Mouse (Mus musculus): Measurements from ENCODE around the gene Cfap69. TPM values are rescaled to one million over a fixed set of nuclear protein-coding genes. Genes with fewer than 3 reads are reported as not detected.

The Cfap69 gene
- polyA plus RNA-seq (2012; rRNA removed) = 0.27 and 0.81 TPM in 2 replicates

GRCm38 (mm10) chr5:5663655-5664370 is at the start of gene Cfap69:
Gene Cfap69, minus strand, starts transcription at chr5:5664239.
- H3K27ac ChIP-seq (ENCODE audit: insufficient read depth, low read depth, low read length) = no peak within 1 kb of the TSS
- H3K4me1 ChIP-seq (ENCODE audit: control insufficient read depth, insufficient read depth, insufficient read length, low read length) = peaks cover 7% of the 10 kb centered on the region
- no peaks in the 10 kb centered on the region for H3K36me3 ChIP-seq (ENCODE audit: control insufficient read depth, insufficient read depth, low read length)
- peak within 1 kb of the TSS; percentile 91 for H3K4me3 ChIP-seq (ENCODE audit: low read depth, low read length)
- TF ChIP-seq POLR2A (IDR thresholded peaks at IDR 0.05; ENCODE audit: low read depth, low read length) (no peak), CTCF (IDR thresholded peaks at IDR 0.05; ENCODE audit: extremely low read depth, insufficient read length, insufficient replicate concordance, low read depth, low read length) (no peak)
- 2% methylated on average over 48 of the region's 48 CpGs for WGBS
- H3K27me3 ChIP-seq (ENCODE audit: control insufficient read depth, insufficient read depth, low read length) = peaks cover 5% of the 10 kb centered on the region; the same call in 1 of the 2 replicates

DNA sequence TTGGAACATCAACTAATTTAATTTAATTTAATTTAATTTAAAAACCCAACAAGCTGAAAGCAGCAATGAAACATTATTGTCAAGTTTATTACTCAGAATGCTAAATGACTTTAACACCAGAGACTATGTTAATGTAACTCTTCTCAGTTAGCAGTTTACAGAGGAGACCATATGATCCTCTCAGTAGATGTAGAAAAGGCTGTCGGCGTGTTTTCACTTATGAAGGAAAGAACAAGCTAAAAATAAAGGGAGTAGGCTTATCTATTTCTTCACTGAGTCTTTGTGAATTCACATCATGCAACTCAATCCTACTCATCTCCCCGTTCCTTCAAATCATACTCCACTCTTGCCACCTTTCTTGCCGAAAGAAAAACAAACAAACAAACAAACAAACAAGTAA is 47.0 kb upstream of the Cfap69 start:
- Histone ChIP-seq H3K27ac (ENCODE audit: insufficient read depth, low read depth, low read length) (no peak overlapping the region), H3K27me3 (ENCODE audit: control insufficient read depth, insufficient read depth, low read length) (no peaks in the 10 kb centered on the region), H3K4me1 (ENCODE audit: control insufficient read depth, insufficient read depth, insufficient read length, low read length) (no peaks in the 10 kb centered on the region; the same call in 1 of the 2 replicates), H3K4me3 (ENCODE audit: low read depth, low read length) (no peak overlapping the region), H3K36me3 (ENCODE audit: control insufficient read depth, insufficient read depth, low read length) (no peaks in the 10 kb centered on the region)
- TF ChIP-seq POLR2A (IDR thresholded peaks at IDR 0.05; ENCODE audit: low read depth, low read length) (no peak), CTCF (IDR thresholded peaks at IDR 0.05; ENCODE audit: extremely low read depth, insufficient read length, insufficient replicate concordance, low read depth, low read length) (no peak)
- WGBS = 74% methylated on average over 4 of the region's 4 CpGs

DNA sequence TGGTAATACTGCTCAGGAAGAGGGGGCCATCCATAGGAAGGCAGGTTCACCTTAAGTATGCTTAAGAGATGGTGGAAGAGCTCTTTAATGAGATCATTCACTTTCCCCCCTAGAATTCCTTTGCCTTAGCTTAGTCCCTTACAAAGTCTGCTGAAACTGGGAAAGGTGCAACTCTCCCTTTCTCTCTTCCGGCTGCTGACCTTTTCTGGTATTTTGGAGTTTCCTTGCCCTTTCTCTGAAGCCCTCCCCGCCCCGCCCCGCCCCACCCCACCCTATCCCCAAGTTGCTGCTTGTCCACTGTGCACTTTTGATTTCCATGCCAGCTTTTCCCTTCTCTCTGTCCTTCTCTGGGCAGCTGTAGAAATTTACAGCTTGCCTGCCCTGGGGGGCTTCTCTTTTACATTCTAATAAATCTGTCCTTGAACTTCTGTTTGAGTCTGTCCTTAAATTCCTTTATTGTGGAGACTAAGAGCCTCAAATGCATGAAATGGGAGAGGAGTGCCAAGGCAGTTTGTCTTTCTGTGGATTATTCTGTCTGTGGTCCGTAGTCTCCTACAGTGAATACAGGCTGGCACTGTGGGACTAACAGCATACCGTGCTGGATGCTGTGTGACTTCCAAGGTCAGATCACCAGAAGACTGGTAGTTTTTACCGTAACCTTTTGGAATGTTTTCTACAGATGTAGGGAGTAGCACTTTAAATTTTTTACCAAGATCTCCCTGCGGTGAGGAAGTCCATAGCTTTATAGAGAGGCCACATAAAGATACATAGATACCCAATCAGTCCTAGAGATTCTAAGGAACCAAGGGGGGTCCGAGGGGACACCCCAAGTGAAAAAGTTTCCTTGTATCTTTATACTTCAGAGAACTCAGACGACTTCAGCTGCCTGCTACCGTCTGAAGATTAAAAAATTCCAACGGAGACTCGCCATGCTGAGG is 43.6 kb upstream of the Cfap69 start:
- H3K36me3 ChIP-seq (ENCODE audit: control insufficient read depth, insufficient read depth, low read length) = no peaks in the 10 kb centered on the region
- H3K27ac ChIP-seq (ENCODE audit: insufficient read depth, low read depth, low read length) = no peak overlapping the region
- H3K4me3 ChIP-seq (ENCODE audit: low read depth, low read length) = no peak overlapping the region
- TF ChIP-seq POLR2A (IDR thresholded peaks at IDR 0.05; ENCODE audit: low read depth, low read length) (no peak), CTCF (IDR thresholded peaks at IDR 0.05; ENCODE audit: extremely low read depth, insufficient read length, insufficient replicate concordance, low read depth, low read length) (no peak)
- 19% methylated on average over 13 of the region's 13 CpGs for WGBS
- no peaks in the 10 kb centered on the region for H3K27me3 ChIP-seq (ENCODE audit: control insufficient read depth, insufficient read depth, low read length)
- no peaks in the 10 kb centered on the region; the same call in 1 of the 2 replicates for H3K4me1 ChIP-seq (ENCODE audit: control insufficient read depth, insufficient read depth, insufficient read length, low read length)

DNA sequence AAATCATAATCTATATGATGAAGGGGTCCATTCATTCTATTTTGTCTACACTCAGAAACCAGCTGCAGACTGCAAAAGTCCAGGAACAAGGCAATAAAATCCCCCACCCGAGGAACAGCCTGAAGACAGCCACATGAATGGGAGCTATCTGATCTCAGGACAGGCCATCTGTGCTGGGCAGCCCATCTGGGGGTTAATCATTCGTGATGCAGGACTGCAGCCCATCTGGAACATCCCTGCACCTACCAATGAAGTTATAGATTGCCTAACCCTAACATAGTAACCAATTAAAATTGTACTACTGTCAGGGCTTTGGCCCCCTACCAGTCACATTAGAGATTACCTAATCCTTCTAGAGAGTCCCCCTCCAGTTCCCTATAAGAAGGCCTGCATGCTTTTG is 41.0 kb upstream of the Cfap69 start:
- WGBS = 36% methylated on average over 2 of the region's 2 CpGs
- Histone ChIP-seq H3K4me1 (ENCODE audit: control insufficient read depth, insufficient read depth, insufficient read length, low read length) (no peaks in the 10 kb centered on the region; the same call in 1 of the 2 replicates), H3K27ac (ENCODE audit: insufficient read depth, low read depth, low read length) (no peak overlapping the region)

DNA sequence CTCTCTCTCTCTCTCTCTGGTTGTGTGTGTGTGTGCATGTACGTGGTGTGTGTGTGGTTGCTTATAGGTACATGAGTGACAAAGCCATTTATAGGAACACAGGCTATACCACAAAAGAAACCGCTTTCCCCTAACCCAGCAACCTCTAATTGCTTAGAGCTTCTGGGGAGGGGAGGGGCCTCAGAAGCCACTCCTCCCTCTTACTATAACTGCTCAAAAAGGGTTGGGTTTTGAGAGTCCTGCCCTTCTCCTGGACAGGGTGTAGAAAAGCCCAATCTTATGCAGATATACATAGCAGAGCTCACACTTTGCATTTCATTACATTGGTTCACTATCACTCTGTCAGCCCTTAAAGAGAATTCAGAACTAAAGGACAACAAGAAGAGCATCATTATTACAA is 36.3 kb upstream of the Cfap69 start:
- no peak for TF ChIP-seq POLR2A (IDR thresholded peaks at IDR 0.05; ENCODE audit: low read depth, low read length)
- TF ChIP-seq CTCF (IDR thresholded peaks at IDR 0.05; ENCODE audit: extremely low read depth, insufficient read length, insufficient replicate concordance, low read depth, low read length) = no peak
- 83% methylated on average over 2 of the region's 2 CpGs for WGBS
- no peaks in the 10 kb centered on the region for H3K36me3 ChIP-seq (ENCODE audit: control insufficient read depth, insufficient read depth, low read length)
- H3K4me1 ChIP-seq (ENCODE audit: control insufficient read depth, insufficient read depth, insufficient read length, low read length) = no peaks in the 10 kb centered on the region
- no peak overlapping the region for H3K4me3 ChIP-seq (ENCODE audit: low read depth, low read length)
- H3K27ac ChIP-seq (ENCODE audit: insufficient read depth, low read depth, low read length) = no peak overlapping the region
- no peaks in the 10 kb centered on the region for H3K27me3 ChIP-seq (ENCODE audit: control insufficient read depth, insufficient read depth, low read length)

More for the DNA sequence above, 41.0 kb upstream of the Cfap69 start:
- no peaks in the 10 kb centered on the region for H3K36me3 ChIP-seq (ENCODE audit: control insufficient read depth, insufficient read depth, low read length)
- no peak overlapping the region for H3K4me3 ChIP-seq (ENCODE audit: low read depth, low read length)
- TF ChIP-seq POLR2A (IDR thresholded peaks at IDR 0.05; ENCODE audit: low read depth, low read length) (no peak), CTCF (IDR thresholded peaks at IDR 0.05; ENCODE audit: extremely low read depth, insufficient read length, insufficient replicate concordance, low read depth, low read length) (no peak)
- no peaks in the 10 kb centered on the region for H3K27me3 ChIP-seq (ENCODE audit: control insufficient read depth, insufficient read depth, low read length)

- Histone ChIP-seq H3K27ac (ENCODE audit: insufficient read depth, low read depth, low read length) (no peak overlapping the region), H3K4me1 (ENCODE audit: control insufficient read depth, insufficient read depth, insufficient read length, low read length) (no peaks in the 10 kb centered on the region; the same call in 1 of the 2 replicates), H3K36me3 (ENCODE audit: control insufficient read depth, insufficient read depth, low read length) (no peaks in the 10 kb centered on the region), H3K4me3 (ENCODE audit: low read depth, low read length) (no peak overlapping the region), H3K27me3 (ENCODE audit: control insufficient read depth, insufficient read depth, low read length) (no peaks in the 10 kb centered on the region)
- 52% methylated on average over 3 of the region's 3 CpGs for WGBS
- no peak for TF ChIP-seq POLR2A (IDR thresholded peaks at IDR 0.05; ENCODE audit: low read depth, low read length)
- no peak for TF ChIP-seq CTCF (IDR thresholded peaks at IDR 0.05; ENCODE audit: extremely low read depth, insufficient read length, insufficient replicate concordance, low read depth, low read length)
Measured at GRCm38 (mm10) chr5:5698830-5699229, 34.8 kb upstream of the Cfap69 start.

Data from small intestine, adult 2 months (tissue).